Mouse (Mus musculus) heart, adult 8-10 months (tissue): ENCODE measurements around the gene Sumo3. TPM values are rescaled to one million over a fixed set of nuclear protein-coding genes. Genes with fewer than 3 reads are reported as not detected.

Experiments
- DNase-seq: peaks from one replicate; pipeline ENCODE4 v3.0.0; 2022; ENCODE audit warnings: low spot score
- total RNA-seq, 4 experiments: library from RNA; stranded (reverse); gene quantifications; 2 replicates each; pipeline ENCODE4 v1.2.4; 2022

Sumo3 gene
- total RNA-seq, 4 experiments from 2014 or later: 59.3 to 76.7 (median 67.5) TPM

DNA sequence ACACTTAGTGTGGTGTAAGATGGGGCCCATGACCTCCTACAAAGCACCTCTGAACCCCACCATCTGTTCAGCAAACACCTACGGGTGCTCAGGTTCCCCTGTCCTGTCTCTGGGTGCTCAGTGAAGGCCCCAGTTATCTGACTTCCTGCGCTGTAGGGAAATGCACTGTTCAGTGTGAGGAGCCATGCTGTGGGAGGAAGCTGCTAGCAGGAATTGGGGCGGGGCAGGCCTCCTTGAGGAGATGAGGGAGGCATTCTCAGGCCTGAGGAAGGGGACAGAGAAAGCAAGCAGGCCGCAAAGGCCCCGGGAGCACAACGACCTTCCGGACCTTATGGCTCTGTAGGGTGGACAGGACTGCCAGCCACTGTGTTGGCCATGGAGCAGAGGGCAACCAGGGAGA, 16.8 kb upstream of the Sumo3 start:
- DNase-seq: no peak

GRCm38 (mm10) chr10:77589749-77590148, 16.1 kb upstream of the Sumo3 start:
- DNase-seq: no peak

DNA sequence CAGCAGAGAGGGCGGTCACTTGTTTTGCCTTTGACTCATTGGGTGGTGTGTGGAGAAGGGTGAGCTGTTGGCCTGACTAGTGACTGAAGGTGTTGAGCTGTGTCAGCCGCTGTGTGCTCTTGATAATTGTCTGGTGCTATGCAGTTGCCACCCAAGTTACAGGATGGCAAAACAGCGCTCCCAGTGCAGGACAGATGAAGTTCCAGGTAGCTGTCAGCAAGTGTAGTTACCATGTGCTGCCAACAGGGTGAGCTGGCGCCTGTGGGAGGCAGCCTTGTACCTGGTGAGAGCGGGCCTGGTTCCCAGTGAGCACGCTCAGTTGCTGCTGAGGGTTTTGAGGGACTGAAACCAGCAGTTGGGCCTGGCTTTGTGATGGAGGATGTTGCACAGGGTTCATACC, 15.1 kb upstream of the Sumo3 start:
- DNase-seq: no peak

DNA sequence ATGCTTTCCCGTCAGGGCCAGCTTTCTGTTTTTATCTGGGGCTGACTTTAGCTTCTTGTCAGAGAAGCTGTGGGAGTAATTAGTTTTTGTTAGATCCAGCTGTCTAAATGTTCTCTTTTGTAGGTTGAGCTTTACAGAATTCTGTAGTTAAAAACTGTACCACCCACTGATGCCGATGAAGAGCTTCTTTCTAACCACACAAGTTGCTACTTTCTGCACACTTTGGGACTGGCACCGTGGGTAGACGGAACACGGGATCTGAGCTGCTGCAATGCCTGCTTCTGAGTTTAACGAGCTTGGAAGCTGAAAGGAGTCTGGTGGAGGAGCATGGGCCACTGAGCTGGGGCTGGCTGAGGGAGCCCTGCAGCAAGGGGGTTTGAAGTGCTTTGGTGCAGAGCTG, 14.4 kb upstream of the Sumo3 start:
- DNase-seq: no peak

GRCm38 (mm10) chr10:77596060-77596459, 9.8 kb upstream of the Sumo3 start:
- no peak for DNase-seq

- DNase-seq: no peak
Observed at GRCm38 (mm10) chr10:77603021-77603420, 2.9 kb upstream of the Sumo3 start.

DNA sequence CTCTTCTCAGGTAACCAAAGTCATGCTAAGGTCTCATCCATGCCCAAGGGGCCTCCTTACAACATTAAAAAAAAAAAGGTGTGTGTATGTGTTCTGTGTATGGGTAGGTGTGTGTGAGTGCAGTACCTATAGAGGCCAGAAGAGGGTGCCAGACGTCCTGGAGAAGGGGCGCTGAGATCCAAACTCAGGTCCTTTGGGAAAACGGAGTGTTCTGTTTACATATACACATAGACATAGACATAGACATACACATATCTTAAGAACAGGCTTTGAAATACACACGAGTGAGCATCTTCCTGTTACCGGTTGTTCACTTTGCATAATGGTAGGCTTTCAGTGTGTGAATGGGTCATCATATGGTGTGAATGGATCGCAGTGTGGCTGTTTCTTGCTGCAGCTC, 1.8 kb upstream of the Sumo3 start:
- DNase-seq: no peak

DNA sequence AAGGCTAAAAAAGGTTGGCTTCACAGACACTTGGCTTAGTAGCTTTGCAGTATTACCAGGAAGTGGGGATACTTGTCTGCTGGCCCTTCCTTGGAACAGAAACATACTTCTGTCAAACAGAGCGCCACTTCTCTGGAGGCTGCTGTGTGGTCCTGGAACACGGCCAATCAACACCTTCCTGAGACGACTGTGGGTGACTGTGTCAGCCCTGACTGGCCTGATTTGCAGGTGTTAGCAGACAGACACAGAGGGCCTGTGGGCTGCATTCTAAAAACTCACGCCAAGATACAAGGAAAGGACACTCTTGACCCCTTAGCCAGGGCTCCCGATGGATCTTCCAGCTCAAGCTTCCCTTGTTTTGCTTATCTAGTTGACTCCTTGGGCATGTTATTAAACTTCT, 939 bp upstream of the Sumo3 start:
- DNase-seq: no peak

DNA sequence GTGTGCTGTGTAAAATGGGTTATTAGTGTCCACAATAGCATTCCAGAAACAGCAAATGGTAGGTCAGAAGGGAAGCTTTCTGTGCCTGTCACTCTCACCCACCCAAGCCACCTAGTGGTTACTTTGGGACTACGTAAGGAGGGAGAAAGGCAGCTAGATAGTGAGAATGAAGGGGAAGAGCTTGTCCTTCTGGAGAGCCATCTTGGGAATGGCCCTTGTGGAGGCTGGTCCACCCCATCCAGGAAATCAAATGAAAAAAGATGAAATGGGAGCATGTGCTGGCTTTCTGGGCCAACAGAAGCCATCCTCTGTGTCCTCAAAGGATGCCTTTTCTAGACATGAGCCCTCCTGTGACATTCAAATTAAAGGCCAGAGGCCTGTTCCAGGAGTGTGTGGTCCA, 529 bp upstream of the Sumo3 start:
- DNase-seq: peak; percentile 41

DNA sequence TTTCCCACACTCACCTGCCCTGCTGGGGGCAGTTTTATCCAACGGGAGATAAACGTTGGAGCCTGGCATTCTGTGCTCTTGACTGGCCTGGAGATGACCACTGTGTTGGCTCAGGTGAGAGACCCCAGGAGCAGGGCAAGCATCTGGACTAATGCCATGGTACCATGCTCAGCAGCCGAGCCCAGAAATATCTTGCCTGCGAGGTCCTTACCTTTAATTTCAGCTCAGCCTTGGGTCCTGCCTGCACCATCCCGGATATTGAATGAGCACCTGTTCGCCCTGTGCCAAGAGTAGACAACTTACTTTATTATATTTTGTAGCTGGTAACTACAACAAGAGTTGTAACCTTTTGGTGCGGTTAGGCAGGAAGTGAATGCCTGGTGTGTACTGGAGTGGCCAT, 958 bp downstream of the Sumo3 start:
- DNase-seq: no peak

- DNase-seq: no peak
Observed at GRCm38 (mm10) chr10:77607441-77607840, 1.5 kb downstream of the Sumo3 start.

GRCm38 (mm10) chr10:77608589-77608988, 2.7 kb downstream of the Sumo3 start:
- DNase-seq: no peak

DNA sequence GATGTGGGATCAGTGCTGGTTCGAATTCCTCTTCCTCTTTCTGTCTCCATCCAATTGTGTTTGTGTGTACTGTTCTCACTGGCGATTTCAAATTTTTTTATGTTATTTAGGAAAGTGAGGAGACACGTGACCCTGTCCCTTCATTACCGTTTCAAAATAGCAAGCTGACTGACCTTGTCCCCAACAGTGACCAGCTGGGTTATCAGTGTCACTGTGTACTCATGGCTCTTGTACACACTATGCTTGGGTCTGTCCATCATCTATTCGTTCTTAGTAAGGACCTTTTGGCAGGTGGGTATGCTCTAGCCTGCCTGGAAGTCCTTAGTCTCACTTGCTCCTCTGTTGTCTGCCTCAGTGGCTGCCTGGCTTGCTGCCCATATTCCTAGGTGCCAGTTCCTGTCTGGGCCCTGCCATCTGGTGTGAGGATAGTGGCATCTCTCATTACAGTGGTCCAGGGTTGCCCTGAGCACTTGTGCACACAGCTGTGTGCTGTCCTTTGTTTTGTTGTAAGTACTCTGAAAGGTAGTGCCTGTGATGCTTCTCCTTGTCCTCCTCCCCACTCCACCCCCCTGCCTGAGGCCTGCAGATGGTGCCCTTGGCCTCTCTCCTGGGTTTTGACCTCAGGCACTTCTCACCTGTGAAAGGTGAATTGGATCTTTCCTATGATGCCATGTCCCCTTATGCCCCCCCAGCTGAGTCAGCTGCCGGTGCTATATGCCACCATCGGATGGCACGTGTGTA, 4.5 kb downstream of the Sumo3 start:
- no peak for DNase-seq

DNA sequence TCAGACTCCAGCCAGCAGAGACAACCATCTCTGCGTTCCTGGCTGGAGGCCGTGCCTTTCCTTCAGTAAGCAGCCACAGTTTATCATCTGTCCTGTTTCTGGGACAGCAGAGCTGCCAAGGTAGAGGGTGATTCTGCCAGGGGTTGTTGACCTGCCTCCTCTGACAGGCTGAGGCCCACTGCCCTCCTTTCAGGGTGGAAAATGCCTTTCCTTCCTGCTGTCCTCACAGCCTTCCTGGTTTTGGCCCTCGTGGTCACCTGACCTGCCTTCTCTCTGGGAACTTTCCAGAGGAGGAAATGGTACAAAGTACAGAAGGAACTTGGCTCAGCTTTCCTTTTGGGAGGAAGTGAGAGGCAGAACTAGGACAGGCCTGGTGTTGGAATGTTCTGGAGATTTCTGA, 7.5 kb downstream of the Sumo3 start:
- DNase-seq: peak; percentile 95

GRCm38 (mm10) chr10:77615647-77616046, 9.8 kb downstream of the Sumo3 start:
- DNase-seq: no peak

DNA sequence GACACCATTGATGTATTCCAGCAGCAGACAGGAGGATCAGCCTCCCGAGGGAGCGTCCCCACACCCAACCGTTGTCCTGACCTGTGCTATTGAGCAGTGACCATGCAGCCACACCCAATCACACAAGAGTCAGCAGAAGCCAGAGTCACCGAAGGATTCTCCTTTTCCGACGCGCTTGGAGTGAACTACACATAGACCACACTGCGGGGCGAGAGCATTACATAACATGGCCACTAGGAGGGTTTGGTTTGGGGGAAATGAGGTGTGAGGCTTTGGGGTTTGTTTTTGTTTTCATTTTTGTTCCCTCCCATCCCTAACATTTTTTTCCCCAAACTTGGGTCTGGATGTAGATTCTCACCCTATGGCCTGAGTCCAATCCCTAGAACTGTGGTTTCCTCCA, 10.3 kb downstream of the Sumo3 start:
- no peak for DNase-seq

GRCm38 (mm10) chr10:77616926-77617325, 11.0 kb downstream of the Sumo3 start:
- DNase-seq: no peak

- DNase-seq: no peak
Observed at GRCm38 (mm10) chr10:77621546-77621945, 15.6 kb downstream of the Sumo3 start.

- DNase-seq: peak; percentile 91
Observed at GRCm38 (mm10) chr10:77622055-77622988, 16.4 kb downstream of the Sumo3 start, which contains the start of gene Ube2g2. TSS of gene Ube2g2 (plus strand) at chr10:77622275.

- DNase-seq: peak; percentile 78
Observed at GRCm38 (mm10) chr10:77623069-77623492, 17.2 kb downstream of the Sumo3 start.

GRCm38 (mm10) chr10:77623639-77624400, 17.9 kb downstream of the Sumo3 start:
- no peak for DNase-seq

DNA sequence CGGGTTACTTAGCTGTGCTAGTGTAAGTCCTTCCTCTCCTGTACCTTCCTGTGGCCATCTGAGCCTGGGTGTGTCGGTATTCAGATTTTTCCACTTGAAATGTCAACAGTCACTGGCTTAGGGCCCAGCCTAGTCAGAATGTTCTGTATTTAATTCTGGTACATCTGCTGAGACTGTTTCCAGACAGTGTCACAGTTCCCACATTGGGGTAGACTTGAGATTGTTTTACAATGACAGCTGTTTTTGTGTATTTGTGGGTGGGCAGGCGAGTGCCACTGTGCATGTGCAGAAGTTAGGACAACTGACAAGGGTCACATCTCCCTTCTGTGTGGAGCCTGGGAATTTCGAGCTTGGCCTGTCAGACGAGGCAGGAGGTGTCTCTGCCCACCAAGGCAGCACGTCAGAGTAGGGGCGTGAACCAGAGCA, 18.7 kb downstream of the Sumo3 start:
- DNase-seq: peak; percentile 84
